Mouse (Mus musculus): ENCODE data around the gene Olfr201. TPM values are rescaled to one million over a fixed set of nuclear protein-coding genes. Genes with fewer than 3 reads are reported as not detected.
"Not testable (repeated sequence)": the region's sequence is repeated elsewhere in the genome, so short reads cannot be mapped to it uniquely, and the experiment has no call there.

Gene Olfr201
- not detected in 2 replicates for polyA plus RNA-seq (2015; fragmentation: Nextera tagmentation; extraction: Ambion mirVana)

- H3K9me3 ChIP-seq (ENCODE audit: control insufficient read depth, low read length); H3K27me3 ChIP-seq (replicated peaks; ENCODE audit: control insufficient read depth, insufficient read depth, low read length); H3K36me3 ChIP-seq (ENCODE audit: control insufficient read depth, insufficient read depth); H3K4me2 ChIP-seq (ENCODE audit: low read length); H3K9ac ChIP-seq (replicated peaks; ENCODE audit: low read depth, low read length); H3K4me1 ChIP-seq (replicated peaks; ENCODE audit: control insufficient read depth, insufficient read depth, low read length); ATAC-seq; H3K27ac ChIP-seq (ENCODE audit: low read length); H3K4me3 ChIP-seq (replicated peaks; ENCODE audit: low read length): not testable (repeated sequence)
- 89% methylated on average over 4 of the region's 4 CpGs for WGBS
Measured at GRCm38 (mm10) chr16:59272532-59272931, at the start of gene Olfr201. Gene Olfr201 (minus strand): TSS chr16:59272632.

- no peak within 1 kb of the TSS for H3K9ac ChIP-seq (replicated peaks; ENCODE audit: low read depth, low read length)
Measured at GRCm38 (mm10) chr16:59318148-59318547, 45.7 kb upstream of the Olfr201 start, which contains the start of gene Olfr204. Gene Olfr204 (minus strand): TSS chr16:59318248.

GRCm38 (mm10) chr16:59298581-59298980 is 26.1 kb upstream of the Olfr201 start, which contains the start of gene Olfr203:
Gene Olfr203 (plus strand): TSS chr16:59298881.
- WGBS: 92% methylated on average over 2 of the region's 2 CpGs
- no peak for ATAC-seq
- no peaks in the 10 kb centered on the region for H3K4me1 ChIP-seq (replicated peaks; ENCODE audit: control insufficient read depth, insufficient read depth, low read length)
- no peak within 1 kb of the TSS for H3K4me3 ChIP-seq (replicated peaks; ENCODE audit: low read length)
- no peak within 1 kb of the TSS for H3K4me2 ChIP-seq (ENCODE audit: low read length)
- no peaks in the 10 kb centered on the region for H3K27me3 ChIP-seq (replicated peaks; ENCODE audit: control insufficient read depth, insufficient read depth, low read length)
- no peak within 1 kb of the TSS for H3K27ac ChIP-seq (ENCODE audit: low read length)
- H3K9me3 ChIP-seq (ENCODE audit: control insufficient read depth, low read length): no peaks in the 10 kb centered on the region
- H3K36me3 ChIP-seq (ENCODE audit: control insufficient read depth, insufficient read depth): no peaks in the 10 kb centered on the region
- no peak within 1 kb of the TSS for H3K9ac ChIP-seq (replicated peaks; ENCODE audit: low read depth, low read length)

More at GRCm38 (mm10) chr16:59318148-59318547, 45.7 kb upstream of the Olfr201 start, which contains the start of gene Olfr204:
- ATAC-seq: no peak
- H3K36me3 ChIP-seq (ENCODE audit: control insufficient read depth, insufficient read depth): no peaks in the 10 kb centered on the region
- no peak within 1 kb of the TSS for H3K27ac ChIP-seq (ENCODE audit: low read length)
- no peaks in the 10 kb centered on the region for H3K27me3 ChIP-seq (replicated peaks; ENCODE audit: control insufficient read depth, insufficient read depth, low read length)
- no peaks in the 10 kb centered on the region for H3K9me3 ChIP-seq (ENCODE audit: control insufficient read depth, low read length)
- no peak within 1 kb of the TSS for H3K4me3 ChIP-seq (replicated peaks; ENCODE audit: low read length)
- H3K4me2 ChIP-seq (ENCODE audit: low read length): no peak within 1 kb of the TSS
- no peaks in the 10 kb centered on the region for H3K4me1 ChIP-seq (replicated peaks; ENCODE audit: control insufficient read depth, insufficient read depth, low read length)

- not testable (repeated sequence) for H3K9me3 ChIP-seq (ENCODE audit: control insufficient read depth, low read length); H3K27me3 ChIP-seq (replicated peaks; ENCODE audit: control insufficient read depth, insufficient read depth, low read length); H3K4me2 ChIP-seq (ENCODE audit: low read length); H3K4me1 ChIP-seq (replicated peaks; ENCODE audit: control insufficient read depth, insufficient read depth, low read length); ATAC-seq; H3K4me3 ChIP-seq (replicated peaks; ENCODE audit: low read length); H3K27ac ChIP-seq (ENCODE audit: low read length); H3K9ac ChIP-seq (replicated peaks; ENCODE audit: low read depth, low read length); H3K36me3 ChIP-seq (ENCODE audit: control insufficient read depth, insufficient read depth)
- WGBS: 89% methylated on average over 9 of the region's 9 CpGs
Measured at GRCm38 (mm10) chr16:59287576-59287975, 15.1 kb upstream of the Olfr201 start.

GRCm38 (mm10) chr16:59286693-59287092 is 14.3 kb upstream of the Olfr201 start, which contains the start of gene Olfr202:
Gene Olfr202 (minus strand): TSS chr16:59286793.
- Histone ChIP-seq H3K4me3 (replicated peaks; ENCODE audit: low read length) (no peak within 1 kb of the TSS), H3K27ac (ENCODE audit: low read length) (no peak within 1 kb of the TSS), H3K4me2 (ENCODE audit: low read length) (no peak within 1 kb of the TSS), H3K9me3 (ENCODE audit: control insufficient read depth, low read length) (no peaks in the 10 kb centered on the region), H3K4me1 (replicated peaks; ENCODE audit: control insufficient read depth, insufficient read depth, low read length) (no peaks in the 10 kb centered on the region), H3K9ac (replicated peaks; ENCODE audit: low read depth, low read length) (no peak within 1 kb of the TSS), H3K36me3 (ENCODE audit: control insufficient read depth, insufficient read depth) (no peaks in the 10 kb centered on the region), H3K27me3 (replicated peaks; ENCODE audit: control insufficient read depth, insufficient read depth, low read length) (no peaks in the 10 kb centered on the region)
- WGBS: 92% methylated on average over 1 of the region's 1 CpGs
- no peak for ATAC-seq

GRCm38 (mm10) chr16:59283476-59283875 is 11.0 kb upstream of the Olfr201 start:
- Histone ChIP-seq H3K9me3 (ENCODE audit: control insufficient read depth, low read length) (no peaks in the 10 kb centered on the region), H3K4me3 (replicated peaks; ENCODE audit: low read length) (no peak overlapping the region), H3K9ac (replicated peaks; ENCODE audit: low read depth, low read length) (no peak overlapping the region), H3K27ac (ENCODE audit: low read length) (no peak overlapping the region), H3K4me2 (ENCODE audit: low read length) (no peak overlapping the region), H3K36me3 (ENCODE audit: control insufficient read depth, insufficient read depth) (no peaks in the 10 kb centered on the region), H3K27me3 (replicated peaks; ENCODE audit: control insufficient read depth, insufficient read depth, low read length) (no peaks in the 10 kb centered on the region), H3K4me1 (replicated peaks; ENCODE audit: control insufficient read depth, insufficient read depth, low read length) (no peaks in the 10 kb centered on the region)
- 71% methylated on average over 1 of the region's 1 CpGs for WGBS
- ATAC-seq: no peak

- Histone ChIP-seq H3K4me1 (replicated peaks; ENCODE audit: control insufficient read depth, insufficient read depth, low read length) (no peaks in the 10 kb centered on the region), H3K4me2 (ENCODE audit: low read length) (no peak overlapping the region), H3K9me3 (ENCODE audit: control insufficient read depth, low read length) (no peaks in the 10 kb centered on the region), H3K27me3 (replicated peaks; ENCODE audit: control insufficient read depth, insufficient read depth, low read length) (no peaks in the 10 kb centered on the region), H3K36me3 (ENCODE audit: control insufficient read depth, insufficient read depth) (no peaks in the 10 kb centered on the region), H3K9ac (replicated peaks; ENCODE audit: low read depth, low read length) (no peak overlapping the region), H3K4me3 (replicated peaks; ENCODE audit: low read length) (no peak overlapping the region), H3K27ac (ENCODE audit: low read length) (no peak overlapping the region)
- ATAC-seq: no peak
- 84% methylated on average over 3 of the region's 3 CpGs for WGBS
Measured at GRCm38 (mm10) chr16:59280542-59280941, 8.1 kb upstream of the Olfr201 start.

GRCm38 (mm10) chr16:59269097-59269496 is 3.3 kb downstream of the Olfr201 start:
- H3K36me3 ChIP-seq (ENCODE audit: control insufficient read depth, insufficient read depth); H3K9ac ChIP-seq (replicated peaks; ENCODE audit: low read depth, low read length); H3K4me1 ChIP-seq (replicated peaks; ENCODE audit: control insufficient read depth, insufficient read depth, low read length); H3K9me3 ChIP-seq (ENCODE audit: control insufficient read depth, low read length); H3K27me3 ChIP-seq (replicated peaks; ENCODE audit: control insufficient read depth, insufficient read depth, low read length); ATAC-seq; H3K4me3 ChIP-seq (replicated peaks; ENCODE audit: low read length); H3K4me2 ChIP-seq (ENCODE audit: low read length); H3K27ac ChIP-seq (ENCODE audit: low read length): not testable (repeated sequence)
- WGBS: 79% methylated on average over 4 of the region's 4 CpGs

- no peak overlapping the region for H3K27ac ChIP-seq (ENCODE audit: low read length)
- no peaks in the 10 kb centered on the region for H3K4me1 ChIP-seq (replicated peaks; ENCODE audit: control insufficient read depth, insufficient read depth, low read length)
- H3K36me3 ChIP-seq (ENCODE audit: control insufficient read depth, insufficient read depth): no peaks in the 10 kb centered on the region
- no peak overlapping the region for H3K4me2 ChIP-seq (ENCODE audit: low read length)
- no peaks in the 10 kb centered on the region for H3K9me3 ChIP-seq (ENCODE audit: control insufficient read depth, low read length)
- no peak overlapping the region for H3K9ac ChIP-seq (replicated peaks; ENCODE audit: low read depth, low read length)
- WGBS: 87% methylated on average over 17 of the region's 17 CpGs
- H3K4me3 ChIP-seq (replicated peaks; ENCODE audit: low read length): no peak overlapping the region
- H3K27me3 ChIP-seq (replicated peaks; ENCODE audit: control insufficient read depth, insufficient read depth, low read length): no peaks in the 10 kb centered on the region
- no peak for ATAC-seq
Measured at GRCm38 (mm10) chr16:59249684-59250083, 22.7 kb downstream of the Olfr201 start.

- 81% methylated on average over 1 of the region's 1 CpGs for WGBS
- not testable (repeated sequence) for H3K4me1 ChIP-seq (replicated peaks; ENCODE audit: control insufficient read depth, insufficient read depth, low read length); H3K9me3 ChIP-seq (ENCODE audit: control insufficient read depth, low read length); H3K27me3 ChIP-seq (replicated peaks; ENCODE audit: control insufficient read depth, insufficient read depth, low read length); H3K4me3 ChIP-seq (replicated peaks; ENCODE audit: low read length); H3K36me3 ChIP-seq (ENCODE audit: control insufficient read depth, insufficient read depth); H3K4me2 ChIP-seq (ENCODE audit: low read length); H3K9ac ChIP-seq (replicated peaks; ENCODE audit: low read depth, low read length); ATAC-seq; H3K27ac ChIP-seq (ENCODE audit: low read length)
Measured at GRCm38 (mm10) chr16:59219667-59220066, 52.8 kb downstream of the Olfr201 start, which contains the start of gene Olfr199. Gene Olfr199 (minus strand): TSS chr16:59219767.

Data from forebrain, embryonic 16.5 days (tissue).